Mouse (Mus musculus): ENCODE data around the gene Gsdme.

- TF ChIP-seq EP300 (IDR thresholded peaks at IDR 0.05; ENCODE audit: low read depth) (no peak), CTCF (IDR thresholded peaks at IDR 0.05; ENCODE audit: low read depth) (no peak)
Observed at GRCm38 (mm10) chr6:50193851-50194250, 69.8 kb downstream of the Gsdme start.
